Mouse (Mus musculus) myocyte (in vitro differentiated cells): ENCODE measurements around the gene Hic1.

Source experiments
- E2F4 ChIP-seq: IDR thresholded peaks from one replicate; pipeline ENCODE4 v1.6.1; 2011; ENCODE audit warnings: mild to moderate bottlenecking, control low read depth, moderate library complexity; ENCODE audit not compliant: insufficient read depth
- MAX ChIP-seq: IDR thresholded peaks from one replicate; pipeline ENCODE4 v1.6.1; 2011; ENCODE audit warnings: low read depth, mild to moderate bottlenecking, control low read depth
- MYOG ChIP-seq, 3 experiments: IDR thresholded peaks; one replicate each; pipeline ENCODE4 v1.6.1; 2011; ENCODE audit warnings: control low read depth in 2 of 3, low read depth in 2 of 3, mild to moderate bottlenecking in 2 of 3; ENCODE audit not compliant: insufficient read length in 2 of 3, control insufficient read depth in 1 of 3, insufficient read depth in 1 of 3
- POLR2A ChIP-seq: IDR thresholded peaks from one replicate; pipeline ENCODE4 v1.6.1; 2011; ENCODE audit warnings: low read depth, mild to moderate bottlenecking, control low read depth, moderate library complexity; ENCODE audit not compliant: insufficient read length
- POLR2AphosphoS2 ChIP-seq: IDR thresholded peaks from one replicate; pipeline ENCODE4 v1.6.1; 2011; ENCODE audit warnings: low read depth, control low read depth; ENCODE audit not compliant: insufficient read length
- SRF ChIP-seq: IDR thresholded peaks from one replicate; pipeline ENCODE4 v1.6.1; 2011; ENCODE audit warnings: low read depth; ENCODE audit not compliant: control insufficient read depth, insufficient read length
- TCF12 ChIP-seq: IDR thresholded peaks from one replicate; pipeline ENCODE4 v1.6.1; 2011; ENCODE audit warnings: mild to moderate bottlenecking, control low read depth; ENCODE audit not compliant: poor library complexity, insufficient read depth, severe bottlenecking
- TCF3 ChIP-seq: IDR thresholded peaks from one replicate; pipeline ENCODE4 v1.6.1; 2011; ENCODE audit warnings: low read depth, control low read depth; ENCODE audit not compliant: insufficient read length
- USF1 ChIP-seq: IDR thresholded peaks from one replicate; pipeline ENCODE4 v1.6.1; 2011; ENCODE audit warnings: low read depth, mild to moderate bottlenecking, control low read depth, moderate library complexity

DNA sequence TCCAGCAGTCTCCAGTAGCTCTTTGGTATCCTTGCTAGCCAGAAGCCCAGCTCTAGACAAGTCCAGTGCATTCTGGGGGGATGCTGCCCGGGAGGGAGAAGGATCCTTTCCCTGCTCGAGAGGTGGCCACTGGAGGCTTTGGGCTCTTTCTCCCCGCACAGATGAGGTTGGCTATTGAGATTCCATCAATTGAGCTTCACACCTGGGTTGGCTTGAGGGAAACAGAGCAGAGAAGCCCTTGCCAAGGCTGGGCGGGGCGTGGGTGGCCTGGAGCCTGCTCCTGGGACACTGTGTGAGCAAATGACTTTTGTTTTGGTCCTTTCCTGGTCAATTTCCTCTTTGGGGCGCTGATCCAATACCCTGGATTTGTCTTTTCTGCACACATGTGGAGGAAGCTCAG, 26.8 kb upstream of the Hic1 start:
- TF ChIP-seq MYOG (IDR thresholded peaks at IDR 0.05; ENCODE audit: control insufficient read depth in 1 of 3, insufficient read depth in 1 of 3, insufficient read length in 2 of 3, low read depth in 2 of 3) (no peak), TCF3 (no peak), MAX (no peak), USF1 (no peak), POLR2A (no peak), TCF12 (no peak), SRF (no peak), POLR2AphosphoS2 (no peak), E2F4 (no peak)
